Mouse (Mus musculus) liver, postnatal 0 days (tissue): ENCODE measurements around the gene Bcar3. TPM values are rescaled to one million over a fixed set of nuclear protein-coding genes. Genes with fewer than 3 reads are reported as not detected.

ENCODE experiments used
- ATAC-seq: fragments of 200-750 bp; cut with Nextera tagmentation; 2 replicates; pipeline ENCODE4 v1.8.0; 2017; ENCODE audit warnings: mild to moderate bottlenecking, moderate library complexity
- DNase-seq: peaks from one replicate; pipeline ENCODE4 v3.0.0-alpha.2; 2016
- H3K27ac ChIP-seq: fragments of 300-500 bp; sonication (generic); 2 replicates; pipeline ENCODE4 v1.5.1; 2014; ENCODE audit warnings: antibody characterized with exemption, moderate library complexity, mild to moderate bottlenecking, low read depth
- H3K27me3 ChIP-seq: fragments of 300-500 bp; sonication (generic); 2 replicates; pipeline ENCODE4 v1.6.1; 2014; ENCODE audit warnings: low read length, control low read depth, mixed read lengths; ENCODE audit not compliant: insufficient read depth
- H3K36me3 ChIP-seq: fragments of 300-500 bp; sonication (generic); replicated peaks from 2 replicates; pipeline ENCODE4 v1.6.1; 2014; ENCODE audit warnings: mild to moderate bottlenecking, control low read depth, low read length, moderate library complexity, mixed read lengths; ENCODE audit not compliant: insufficient read depth
- H3K4me1 ChIP-seq: fragments of 300-500 bp; sonication (generic); 2 replicates; pipeline ENCODE4 v1.6.1; 2014; ENCODE audit warnings: antibody characterized with exemption, mild to moderate bottlenecking, control low read depth; ENCODE audit not compliant: insufficient read depth
- H3K4me2 ChIP-seq: fragments of 300-500 bp; sonication (generic); 2 replicates; pipeline ENCODE4 v1.6.1; 2014; ENCODE audit warnings: low read depth, mild to moderate bottlenecking, low read length, moderate library complexity, mixed read lengths
- H3K4me3 ChIP-seq: fragments of 300-500 bp; sonication (generic); 2 replicates; pipeline ENCODE4 v1.5.1; 2014; ENCODE audit warnings: low read depth, low read length
- H3K9ac ChIP-seq: fragments of 300-500 bp; sonication (generic); replicated peaks from 2 replicates; pipeline ENCODE4 v1.6.1; 2014; ENCODE audit warnings: mild to moderate bottlenecking, moderate library complexity
- H3K9me3 ChIP-seq: fragments of 300-500 bp; sonication (generic); 2 replicates; pipeline ENCODE4 v1.6.1; 2016; ENCODE audit warnings: mild to moderate bottlenecking, control low read depth, low read length, mixed read lengths
- CTCF ChIP-seq: sonication (generic); IDR thresholded peaks from 2 replicates; pipeline ENCODE4 v1.5.1; 2016; ENCODE audit warnings: antibody characterized with exemption, low read depth
- EP300 ChIP-seq: IDR thresholded peaks from 2 replicates; pipeline ENCODE4 v1.6.1; 2016; ENCODE audit warnings: antibody characterized with exemption, low read depth, mild to moderate bottlenecking
- WGBS: fragments of 180-500 bp; shearing (Covaris S2); extraction: QIAGEN DNeasy Blood & Tissue Kit; methylation state at CpG from one replicate; pipeline ENCODE4 v1.1.7; 2014; ENCODE audit not compliant: insufficient replicate concordance; 5-methylcytosine and 5-hydroxymethylcytosine counted together
- polyA plus RNA-seq: library from polyadenylated mRNA; unstranded; fragments of >200 nt; fragmentation: Nextera tagmentation; extraction: Ambion mirVana; gene quantifications from 2 replicates; pipeline ENCODE4 v1.2.1, GENCODE M21; 2015

The Bcar3 gene
- polyA plus RNA-seq, 1 experiment from 2014 or later: 11.2 TPM

DNA sequence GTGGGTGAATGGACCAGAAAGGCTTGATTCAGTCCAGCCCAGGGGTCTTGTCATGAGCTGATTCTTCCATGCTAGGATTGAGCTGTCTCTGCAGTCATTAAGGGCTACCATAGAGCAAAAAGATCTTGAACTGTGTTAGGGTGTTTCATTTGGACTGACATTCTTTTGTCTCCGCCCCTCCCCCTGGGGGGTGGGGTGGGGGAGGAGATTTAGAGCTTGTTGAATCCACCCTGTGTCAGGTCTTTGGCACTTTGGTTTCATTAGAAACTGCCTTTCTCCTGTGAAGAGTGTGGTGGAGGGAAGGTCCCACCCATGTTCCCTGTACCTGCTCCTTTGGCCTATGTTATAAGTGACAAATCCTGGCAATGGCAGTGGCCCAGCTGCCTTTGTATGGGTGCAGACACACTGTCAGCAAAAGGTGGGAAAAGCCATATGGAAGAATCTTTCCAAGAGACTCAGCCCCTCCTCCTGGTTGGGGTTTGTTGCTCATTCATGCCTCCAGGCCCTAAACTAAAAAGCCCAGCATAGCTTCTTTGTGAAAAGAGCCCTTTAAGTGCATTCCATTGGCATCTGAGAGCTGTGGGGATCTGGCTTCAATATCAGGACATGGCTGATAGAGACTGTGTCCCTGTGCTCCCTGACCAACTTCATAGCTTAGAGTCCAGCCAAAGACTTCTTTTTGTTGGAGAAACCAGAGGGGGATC lies 194.3 kb downstream of the Bcar3 start:
- H3K4me3 ChIP-seq: no peak overlapping the region
- peak; percentile 33 for DNase-seq
- H3K4me1 ChIP-seq: peaks cover 11% of the 10 kb centered on the region
- H3K27me3 ChIP-seq: no peaks in the 10 kb centered on the region
- no peaks in the 10 kb centered on the region for H3K9me3 ChIP-seq
- H3K9ac ChIP-seq: no peak overlapping the region
- TF ChIP-seq CTCF (no peak), EP300 (no peak)
- H3K4me2 ChIP-seq: no peak overlapping the region
- no peak for ATAC-seq
- no peak overlapping the region for H3K27ac ChIP-seq
- WGBS: 72% methylated on average over 1 of the region's 1 CpGs
- no peaks in the 10 kb centered on the region for H3K36me3 ChIP-seq

DNA sequence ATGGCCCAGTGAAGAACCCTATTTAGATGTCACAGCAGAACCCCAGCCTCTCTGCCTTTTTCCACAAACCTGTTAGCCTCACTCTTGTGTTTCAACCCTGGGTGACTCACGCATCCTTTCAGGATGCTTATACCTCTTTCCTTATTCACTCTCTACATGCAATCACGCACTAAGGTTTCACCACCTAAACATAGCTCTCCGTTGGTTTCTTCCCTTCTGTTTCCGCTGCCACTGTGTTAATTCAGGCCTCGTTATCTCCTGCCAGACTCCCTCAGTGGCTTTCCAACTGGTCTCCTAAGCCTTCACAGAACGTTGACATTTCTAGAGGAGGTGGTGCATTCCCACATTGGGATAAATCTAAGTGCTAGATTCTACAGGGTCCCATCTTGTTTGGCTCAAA lies 196.6 kb downstream of the Bcar3 start:
- Histone ChIP-seq H3K4me3 (no peak overlapping the region), H3K4me2 (no peak overlapping the region), H3K9ac (no peak overlapping the region), H3K4me1 (peaks cover 10% of the 10 kb centered on the region; the same call in 1 of the 2 replicates), H3K27ac (no peak overlapping the region), H3K27me3 (no peaks in the 10 kb centered on the region), H3K9me3 (no peaks in the 10 kb centered on the region), H3K36me3 (no peaks in the 10 kb centered on the region)
- WGBS: 67% methylated on average over 6 of the region's 6 CpGs
- ATAC-seq: no peak
- DNase-seq: no peak
- TF ChIP-seq EP300 (no peak), CTCF (no peak)

DNA sequence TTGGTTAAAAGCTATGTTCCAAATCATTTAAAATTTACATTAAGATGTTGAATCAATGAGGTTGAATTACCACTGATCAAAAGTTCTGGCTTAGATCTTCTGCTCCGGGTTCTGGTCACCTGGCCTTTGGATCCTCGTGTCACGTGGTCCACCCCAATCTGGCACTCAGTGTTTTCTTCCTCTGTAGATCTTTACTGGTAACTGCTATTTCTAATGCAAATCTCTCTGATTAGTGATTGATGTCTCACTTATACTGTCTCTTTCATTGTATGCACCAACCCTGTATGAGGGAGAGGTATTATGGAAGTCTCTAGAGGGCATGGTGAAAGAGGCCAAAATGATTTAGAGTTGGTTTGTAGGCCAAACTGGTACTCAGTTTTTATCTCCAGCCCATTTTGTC lies 198.1 kb downstream of the Bcar3 start:
- Histone ChIP-seq H3K9ac (no peak overlapping the region), H3K4me3 (no peak overlapping the region), H3K36me3 (no peaks in the 10 kb centered on the region), H3K9me3 (no peaks in the 10 kb centered on the region), H3K4me2 (no peak overlapping the region), H3K27ac (no peak overlapping the region), H3K27me3 (no peaks in the 10 kb centered on the region), H3K4me1 (peaks cover 10% of the 10 kb centered on the region; the same call in 1 of the 2 replicates)
- ATAC-seq (no peak), DNase-seq (no peak)
- TF ChIP-seq CTCF (no peak), EP300 (no peak)
- 69% methylated on average over 3 of the region's 3 CpGs for WGBS

DNA sequence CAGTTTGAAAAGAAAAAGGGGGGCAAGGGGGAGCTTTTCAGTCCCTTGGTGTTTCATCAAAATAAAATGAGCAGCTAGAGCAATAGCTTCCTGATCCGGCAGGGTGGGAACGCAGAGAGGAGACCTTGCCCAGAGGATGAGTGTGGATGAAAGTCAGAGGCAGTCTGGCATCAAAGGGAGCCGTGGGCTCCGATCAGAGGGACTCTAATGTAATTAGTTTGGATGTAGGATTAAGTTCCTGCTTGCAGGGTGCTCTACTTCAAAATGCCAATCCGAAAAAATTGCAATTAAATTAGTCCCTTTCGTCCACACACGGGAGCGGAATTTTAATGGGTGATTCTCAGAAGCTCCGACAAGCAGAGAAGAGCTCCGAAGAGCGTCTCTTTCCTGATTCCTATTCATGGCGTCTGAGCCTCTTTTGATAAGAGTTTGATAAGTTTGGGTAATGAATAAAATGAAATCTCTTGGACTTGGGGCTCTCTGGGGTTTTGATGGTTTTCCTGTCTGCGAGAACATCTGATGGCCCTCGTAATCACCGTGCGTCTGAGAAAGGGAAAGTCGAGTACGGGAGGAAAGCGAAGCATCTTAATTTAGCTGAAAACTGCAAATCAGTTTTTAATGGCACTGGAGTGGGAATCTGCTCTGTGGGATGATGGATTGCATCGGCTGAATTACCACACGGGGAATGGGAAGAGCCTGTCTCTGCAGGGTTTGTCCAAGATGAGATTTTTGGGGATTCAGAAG lies 199.1 kb downstream of the Bcar3 start:
- 77% methylated on average over 21 of the region's 21 CpGs for WGBS
- H3K9me3 ChIP-seq: no peaks in the 10 kb centered on the region
- no peak for TF ChIP-seq CTCF
- no peak for TF ChIP-seq EP300
- H3K4me1 ChIP-seq: peaks cover 8% of the 10 kb centered on the region; the same call in 1 of the 2 replicates
- no peak overlapping the region for H3K4me3 ChIP-seq
- H3K4me2 ChIP-seq: no peak overlapping the region
- no peaks in the 10 kb centered on the region for H3K36me3 ChIP-seq
- no peak overlapping the region for H3K27ac ChIP-seq
- no peak overlapping the region for H3K9ac ChIP-seq
- DNase-seq: no peak
- no peaks in the 10 kb centered on the region for H3K27me3 ChIP-seq
- no peak for ATAC-seq

DNA sequence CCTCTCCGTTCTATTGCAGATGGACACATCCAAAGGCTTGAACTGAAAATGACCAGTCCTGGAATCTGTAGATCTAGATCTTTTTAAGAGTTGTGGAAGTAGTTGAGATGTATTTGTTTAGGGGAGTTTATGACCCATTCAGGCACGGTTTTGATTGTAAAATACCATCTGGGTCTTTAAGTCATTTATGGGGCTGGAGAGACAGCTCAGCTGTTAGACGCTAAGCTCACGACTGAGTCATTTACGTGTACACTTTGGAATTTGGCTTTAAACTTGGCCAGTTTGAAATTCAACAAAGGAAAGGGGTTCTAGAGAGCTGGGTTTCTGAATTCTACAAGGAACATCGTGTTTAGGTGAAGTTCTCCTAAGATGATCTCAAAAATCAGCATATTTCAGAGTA lies 200.8 kb downstream of the Bcar3 start:
- H3K9me3 ChIP-seq: no peaks in the 10 kb centered on the region
- H3K4me2 ChIP-seq: no peak overlapping the region
- 80% methylated on average over 6 of the region's 6 CpGs for WGBS
- H3K4me3 ChIP-seq: no peak overlapping the region
- H3K36me3 ChIP-seq: no peaks in the 10 kb centered on the region
- DNase-seq: no peak
- H3K9ac ChIP-seq: no peak overlapping the region
- ATAC-seq: no peak
- no peaks in the 10 kb centered on the region for H3K27me3 ChIP-seq
- H3K4me1 ChIP-seq: peaks cover 4% of the 10 kb centered on the region; the same call in 1 of the 2 replicates
- TF ChIP-seq EP300: no peak
- no peak for TF ChIP-seq CTCF
- H3K27ac ChIP-seq: no peak overlapping the region

DNA sequence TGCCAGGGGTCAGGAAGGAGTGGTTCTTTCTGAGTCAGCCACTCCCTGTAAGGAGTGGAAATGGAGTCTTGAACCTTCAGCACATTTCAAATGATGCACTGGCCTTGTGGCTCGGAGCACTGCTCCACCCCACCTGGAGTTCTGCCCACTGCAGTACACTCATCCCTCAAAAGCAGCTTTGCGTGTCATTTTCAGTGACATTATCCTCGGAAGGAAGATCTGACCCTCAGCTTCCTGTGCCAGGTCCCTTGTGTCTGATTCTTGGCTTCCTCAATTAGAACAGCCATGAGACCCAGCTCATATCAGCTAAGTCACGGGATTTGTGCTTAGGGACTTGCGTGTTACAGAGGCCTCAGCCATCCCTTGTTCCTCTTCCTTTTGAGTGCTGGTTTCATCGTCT lies 203.9 kb downstream of the Bcar3 start:
- no peaks in the 10 kb centered on the region for H3K9me3 ChIP-seq
- no peaks in the 10 kb centered on the region for H3K4me1 ChIP-seq
- H3K27ac ChIP-seq: no peak overlapping the region
- DNase-seq (no peak), ATAC-seq (no peak)
- no peak overlapping the region for H3K9ac ChIP-seq
- H3K4me3 ChIP-seq: no peak overlapping the region
- no peaks in the 10 kb centered on the region for H3K27me3 ChIP-seq
- no peaks in the 10 kb centered on the region for H3K36me3 ChIP-seq
- no peak overlapping the region for H3K4me2 ChIP-seq
- no peak for TF ChIP-seq CTCF
- TF ChIP-seq EP300: 0 out of 2 replicates have a peak, but pooled peaks have one; percentile 24
- 50% methylated on average over 6 of the region's 6 CpGs for WGBS
